Mouse (Mus musculus): ENCODE measurements at regions not wholly inside any gene's neighbourhood (a gene's known extent, or its start where the extent isn't known, plus 50 kb on each side); places are given as distances from the start of the nearest gene placed in this dataset.
A peak's percentile ranks its signal among the peaks of the same experiment; 100 is the strongest.

GRCm38 (mm10) chr1:14570562-14570981, 1522.6 kb downstream of the 4930444P10Rik start:
- Histone ChIP-seq H3K4me1 (ENCODE audit: control insufficient read depth, insufficient read depth, low read length) (0 out of 2 replicates have a peak, but pooled peaks cover 3% of the 10 kb centered on the region), H3K4me3 (ENCODE audit: low read depth, low read length) (no peak overlapping the region), H3K27ac (ENCODE audit: low read depth, low read length) (no peak overlapping the region), H3K4me2 (ENCODE audit: low read depth, low read length) (no peak overlapping the region), H3K9me3 (ENCODE audit: control insufficient read depth, low read length) (no peaks in the 10 kb centered on the region), H3K9ac (replicated peaks; ENCODE audit: low read depth, low read length) (no peak overlapping the region), H3K36me3 (ENCODE audit: control insufficient read depth, insufficient read depth, low read length) (no peaks in the 10 kb centered on the region), H3K27me3 (ENCODE audit: control insufficient read depth, insufficient read depth, low read length) (no peaks in the 10 kb centered on the region; the same call in 1 of the 2 replicates)
- 14% methylated on average over 5 of the region's 5 CpGs for WGBS
- peak; percentile 86 for ATAC-seq (ENCODE audit: low read depth)

- H3K27me3 ChIP-seq (ENCODE audit: control insufficient read depth, insufficient read depth, low read length) = no peaks in the 10 kb centered on the region; the same call in 1 of the 2 replicates
- 24% methylated on average over 3 of the region's 3 CpGs for WGBS
- H3K36me3 ChIP-seq (ENCODE audit: control insufficient read depth, insufficient read depth, low read length) = no peaks in the 10 kb centered on the region
- no peak overlapping the region for H3K27ac ChIP-seq (ENCODE audit: low read depth, low read length)
- no peak overlapping the region for H3K9ac ChIP-seq (replicated peaks; ENCODE audit: low read depth, low read length)
- H3K4me3 ChIP-seq (ENCODE audit: low read depth, low read length) = no peak overlapping the region
- ATAC-seq (ENCODE audit: low read depth) = peak; percentile 89
- no peaks in the 10 kb centered on the region for H3K9me3 ChIP-seq (ENCODE audit: control insufficient read depth, low read length)
- no peak overlapping the region for H3K4me2 ChIP-seq (ENCODE audit: low read depth, low read length)
- 0 out of 2 replicates have a peak, but pooled peaks cover 3% of the 10 kb centered on the region for H3K4me1 ChIP-seq (ENCODE audit: control insufficient read depth, insufficient read depth, low read length)
Observed at GRCm38 (mm10) chr1:14570113-14570512, 1523.0 kb downstream of the 4930444P10Rik start.

- H3K27me3 ChIP-seq (ENCODE audit: control insufficient read depth, insufficient read depth, low read length) = no peaks in the 10 kb centered on the region
- ATAC-seq (ENCODE audit: low read depth) = no peak
- H3K9ac ChIP-seq (replicated peaks; ENCODE audit: low read depth, low read length) = no peak overlapping the region
- H3K27ac ChIP-seq (ENCODE audit: low read depth, low read length) = no peak overlapping the region
- no peak overlapping the region for H3K4me2 ChIP-seq (ENCODE audit: low read depth, low read length)
- H3K36me3 ChIP-seq (ENCODE audit: control insufficient read depth, insufficient read depth, low read length) = no peaks in the 10 kb centered on the region
- H3K4me1 ChIP-seq (ENCODE audit: control insufficient read depth, insufficient read depth, low read length) = 0 out of 2 replicates have a peak, but pooled peaks cover 3% of the 10 kb centered on the region
- WGBS = 34% methylated on average over 4 of the region's 4 CpGs
- H3K4me3 ChIP-seq (ENCODE audit: low read depth, low read length) = no peak overlapping the region
- H3K9me3 ChIP-seq (ENCODE audit: control insufficient read depth, low read length) = no peaks in the 10 kb centered on the region
Observed at GRCm38 (mm10) chr1:14567006-14567405, 1526.1 kb downstream of the 4930444P10Rik start.

GRCm38 (mm10) chr1:14566386-14566785, 1526.7 kb downstream of the 4930444P10Rik start:
- no peak overlapping the region for H3K27ac ChIP-seq (ENCODE audit: low read depth, low read length)
- no peak overlapping the region for H3K4me3 ChIP-seq (ENCODE audit: low read depth, low read length)
- no peaks in the 10 kb centered on the region for H3K36me3 ChIP-seq (ENCODE audit: control insufficient read depth, insufficient read depth, low read length)
- WGBS = 74% methylated on average over 1 of the region's 1 CpGs
- no peak overlapping the region for H3K9ac ChIP-seq (replicated peaks; ENCODE audit: low read depth, low read length)
- H3K9me3 ChIP-seq (ENCODE audit: control insufficient read depth, low read length) = no peaks in the 10 kb centered on the region
- 0 out of 2 replicates have a peak, but pooled peaks cover 3% of the 10 kb centered on the region for H3K4me1 ChIP-seq (ENCODE audit: control insufficient read depth, insufficient read depth, low read length)
- ATAC-seq (ENCODE audit: low read depth) = no peak
- H3K4me2 ChIP-seq (ENCODE audit: low read depth, low read length) = no peak overlapping the region
- H3K27me3 ChIP-seq (ENCODE audit: control insufficient read depth, insufficient read depth, low read length) = no peaks in the 10 kb centered on the region

Measured in neural tube, embryonic 14.5 days (tissue).